Mouse (Mus musculus) hindbrain, embryonic 14.5 days (tissue): ENCODE results near the gene Gpr107. TPM values are rescaled to one million over a fixed set of nuclear protein-coding genes. Genes with fewer than 3 reads are reported as not detected.

Experiments used
- polyA plus RNA-seq: library from polyadenylated mRNA; unstranded; fragments of >200 nt; fragmentation: Nextera tagmentation; extraction: Ambion mirVana; gene quantifications from 2 replicates; pipeline ENCODE4 v1.2.1, GENCODE M21; 2014

The Gpr107 gene
- polyA plus RNA-seq, 1 experiment from 2014 or later = 26.1 TPM

Other genes starting within 250 kb of the Gpr107 start
- 3.7 and 4.1 TPM in 2 replicates for gene Ptges, start 222.5 kb upstream of the Gpr107 start, polyA plus RNA-seq
- 19.4 and 20.6 TPM in 2 replicates for gene Tor1b, start 199.4 kb upstream of the Gpr107 start, polyA plus RNA-seq
- 81.2 and 82.0 TPM in 2 replicates for gene Tor1a, start 184.4 kb upstream of the Gpr107 start, polyA plus RNA-seq
- gene BC005624, start 170.1 kb upstream of the Gpr107 start, polyA plus RNA-seq = 72.5 and 73.7 TPM in 2 replicates
- 33.4 and 34.2 TPM in 2 replicates for gene Usp20, start 170.0 kb upstream of the Gpr107 start, polyA plus RNA-seq
- gene Fnbp1, start 10.3 kb upstream of the Gpr107 start, polyA plus RNA-seq = 28.9 and 29.1 TPM in 2 replicates
- 213 TPM in 2 replicates for gene Ncs1, start 93.5 kb downstream of the Gpr107 start, polyA plus RNA-seq
- gene Hmcn2, start 162.1 kb downstream of the Gpr107 start, polyA plus RNA-seq = 0.14 and 0.37 TPM in 2 replicates